Mouse (Mus musculus): ENCODE data around the gene Gen1. TPM values are rescaled to one million over a fixed set of nuclear protein-coding genes. Genes with fewer than 3 reads are reported as not detected.

Gen1 gene
- 1 to 10 TPM; 2.9 TPM for total RNA-seq (2021)
- long read RNA-seq, experiment 1 = 0 reads
- long read RNA-seq, experiment 2 = 0 reads

- DNase-seq (ENCODE audit: extremely low spot score in 1 of 2, low spot score in 2 of 2) = peak; percentile 87 to 92
- intact Hi-C loops (cut with DNase I) = loop anchor here (5.0 kb wide), 3 partner anchors 68 to 873 kb away; partner anchors contain the start of gene Rdh14
- Histone ChIP-seq H3K27ac (peak within 1 kb of the TSS; percentile 93), H3K4me3 (peak within 1 kb of the TSS; percentile 87)
- TF ChIP-seq CTCF (IDR thresholded peaks at IDR 0.05) = peak; percentile 5; the same call in 1 of the 2 replicates
These were observed at the start of gene Gen1, which contains the start of gene Smc6 for GRCm38 (mm10) chr12:11265382-11266281. Gene Gen1, minus strand, starts transcription at chr12:11265801. Gene Smc6, plus strand, starts transcription at chr12:11265886.

- intact Hi-C loops (cut with DNase I) = loop anchor here (1.0 kb wide), 1 partner anchor 835 kb away; no protein-coding TSS in a partner anchor
- peak; percentile 47 for TF ChIP-seq CTCF (IDR thresholded peaks at IDR 0.05)
- H3K4me3 ChIP-seq = no peak overlapping the region
- no peak for DNase-seq (ENCODE audit: extremely low spot score in 1 of 2, low spot score in 2 of 2)
- H3K27ac ChIP-seq = no peak overlapping the region
These were observed 48.2 kb upstream of the Gen1 start for GRCm38 (mm10) chr12:11313840-11314239.

DNA sequence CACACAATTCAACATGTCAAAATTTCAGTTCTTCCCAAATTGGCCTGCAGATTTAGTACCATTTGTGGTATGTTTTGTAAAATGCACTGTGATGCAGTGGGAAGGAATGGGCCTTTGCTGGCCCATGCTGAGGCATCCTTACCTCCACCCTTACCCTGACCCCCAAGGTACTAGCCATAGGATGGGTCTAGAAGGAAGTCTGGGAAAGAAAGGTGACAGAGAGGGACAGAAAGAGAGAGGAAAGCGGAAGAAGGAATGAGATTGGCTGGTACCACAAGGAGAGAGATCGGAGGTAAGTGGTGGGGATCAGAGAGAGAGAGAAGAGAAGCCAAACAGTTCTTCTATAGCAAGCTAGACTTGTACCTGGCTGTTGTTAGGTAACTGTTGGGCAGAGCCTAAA, 45.5 kb upstream of the Gen1 start:
- DNase-seq (ENCODE audit: extremely low spot score in 1 of 2, low spot score in 2 of 2) = no peak
- no peak for TF ChIP-seq CTCF (IDR thresholded peaks at IDR 0.05)
- H3K27ac ChIP-seq = no peak overlapping the region
- intact Hi-C loops (cut with DNase I) = no loop called here
- no peak overlapping the region for H3K4me3 ChIP-seq

- Histone ChIP-seq H3K4me3 (no peak overlapping the region), H3K27ac (no peak overlapping the region)
- no peak for DNase-seq (ENCODE audit: extremely low spot score in 1 of 2, low spot score in 2 of 2)
- no peak for TF ChIP-seq CTCF (IDR thresholded peaks at IDR 0.05)
- intact Hi-C loops (cut with DNase I) = no loop called here
These were observed 41.4 kb upstream of the Gen1 start for GRCm38 (mm10) chr12:11306753-11307645.

GRCm38 (mm10) chr12:11300858-11301257, 35.3 kb upstream of the Gen1 start:
- intact Hi-C loops (cut with DNase I) = no loop called here
- Histone ChIP-seq H3K27ac (no peak overlapping the region), H3K4me3 (no peak overlapping the region)
- no peak for DNase-seq (ENCODE audit: extremely low spot score in 1 of 2, low spot score in 2 of 2)
- TF ChIP-seq CTCF (IDR thresholded peaks at IDR 0.05) = no peak

- Histone ChIP-seq H3K4me3 (no peak overlapping the region), H3K27ac (no peak overlapping the region)
- intact Hi-C loops (cut with DNase I) = loop anchor here (10.0 kb wide), 1 partner anchor 1958 kb away; the partner anchor contains the start of gene Ddx1
- DNase-seq (ENCODE audit: extremely low spot score in 1 of 2, low spot score in 2 of 2) = no peak
- TF ChIP-seq CTCF (IDR thresholded peaks at IDR 0.05) = peak; percentile 21; the same call in 1 of the 2 replicates
These were observed 20.8 kb upstream of the Gen1 start for GRCm38 (mm10) chr12:11286382-11286781.

DNA sequence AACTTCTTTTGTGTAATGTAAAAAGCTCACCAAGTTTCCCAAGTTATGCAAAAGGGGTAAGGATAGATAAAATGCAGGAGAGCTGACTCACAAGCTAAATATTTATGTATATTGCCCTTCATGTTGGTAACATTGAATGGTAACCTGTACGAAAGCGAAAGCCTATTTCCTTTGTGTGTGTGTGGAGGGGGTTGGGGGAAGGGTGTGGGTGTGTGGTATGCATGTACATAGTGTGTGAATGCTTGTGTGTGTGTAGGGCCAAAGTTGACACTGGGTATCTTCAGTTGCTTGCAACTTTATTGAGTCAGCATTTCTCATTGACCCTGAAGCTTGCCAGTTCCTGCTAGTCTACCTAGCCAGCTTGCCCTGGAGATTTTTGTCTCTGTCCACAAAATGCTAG, 16.0 kb upstream of the Gen1 start:
- intact Hi-C loops (cut with DNase I) = loop anchor here (10.0 kb wide), 1 partner anchor 1963 kb away; the partner anchor contains the start of gene Ddx1
- Histone ChIP-seq H3K27ac (no peak overlapping the region), H3K4me3 (no peak overlapping the region)
- DNase-seq (ENCODE audit: extremely low spot score in 1 of 2, low spot score in 2 of 2) = no peak
- no peak for TF ChIP-seq CTCF (IDR thresholded peaks at IDR 0.05)

GRCm38 (mm10) chr12:11279886-11280285, 14.3 kb upstream of the Gen1 start:
- TF ChIP-seq CTCF (IDR thresholded peaks at IDR 0.05) = no peak
- H3K4me3 ChIP-seq = no peak overlapping the region
- H3K27ac ChIP-seq = no peak overlapping the region
- DNase-seq (ENCODE audit: extremely low spot score in 1 of 2, low spot score in 2 of 2) = no peak
- intact Hi-C loops (cut with DNase I) = loop anchor here (10.0 kb wide), 1 partner anchor 1965 kb away; the partner anchor contains the start of gene Ddx1

- intact Hi-C loops (cut with DNase I) = no loop called here
- Histone ChIP-seq H3K27ac (no peak overlapping the region), H3K4me3 (no peak overlapping the region)
- DNase-seq (ENCODE audit: extremely low spot score in 1 of 2, low spot score in 2 of 2) = no peak
- no peak for TF ChIP-seq CTCF (IDR thresholded peaks at IDR 0.05)
These were observed 11.6 kb upstream of the Gen1 start for GRCm38 (mm10) chr12:11277207-11277606.

- no peak overlapping the region for H3K27ac ChIP-seq
- TF ChIP-seq CTCF (IDR thresholded peaks at IDR 0.05) = no peak
- no peak overlapping the region for H3K4me3 ChIP-seq
- intact Hi-C loops (cut with DNase I) = no loop called here
- DNase-seq (ENCODE audit: extremely low spot score in 1 of 2, low spot score in 2 of 2) = no peak
These were observed 11.0 kb upstream of the Gen1 start for GRCm38 (mm10) chr12:11276632-11277031.

GRCm38 (mm10) chr12:11273185-11273584, 7.6 kb upstream of the Gen1 start:
- Histone ChIP-seq H3K4me3 (no peak overlapping the region), H3K27ac (no peak overlapping the region)
- intact Hi-C loops (cut with DNase I) = no loop called here
- no peak for DNase-seq (ENCODE audit: extremely low spot score in 1 of 2, low spot score in 2 of 2)
- TF ChIP-seq CTCF (IDR thresholded peaks at IDR 0.05) = no peak

All from left cerebral cortex, adult 2 months (tissue).